Mouse (Mus musculus) erythroid progenitor cell, adult 5-6 weeks (primary cell): Measurements from ENCODE around the gene Tns4. TPM values are rescaled to one million over a fixed set of nuclear protein-coding genes. Genes with fewer than 3 reads are reported as not detected.

Experiments
- ATAC-seq: replicated peaks from 2 replicates; pipeline ENCODE4 v1.8.0; 2016; ENCODE audit warnings: moderate number of reproducible peaks, mild to moderate bottlenecking, moderate TSS enrichment, inconsistent platforms; ENCODE audit not compliant: poor library complexity, low FRiP score, severe bottlenecking
- total RNA-seq, 2 experiments: library from RNA; stranded (forward) in 1 of 2; stranded (reverse) in 1 of 2; fragments of 150-400 nt in 1 of 2; fragments of 186-747, 209-891 nt in 1 of 2; gene quantifications; 2 replicates each; pipeline versions ENCODE4 v1.2.3 to v1.2.4; 2015 to 2017; ENCODE audit warnings: low replicate concordance in 2 of 2

The Tns4 gene
- total RNA-seq, 2 experiments from 2014 or later, result 2.6 TPM; not detected in 1

DNA sequence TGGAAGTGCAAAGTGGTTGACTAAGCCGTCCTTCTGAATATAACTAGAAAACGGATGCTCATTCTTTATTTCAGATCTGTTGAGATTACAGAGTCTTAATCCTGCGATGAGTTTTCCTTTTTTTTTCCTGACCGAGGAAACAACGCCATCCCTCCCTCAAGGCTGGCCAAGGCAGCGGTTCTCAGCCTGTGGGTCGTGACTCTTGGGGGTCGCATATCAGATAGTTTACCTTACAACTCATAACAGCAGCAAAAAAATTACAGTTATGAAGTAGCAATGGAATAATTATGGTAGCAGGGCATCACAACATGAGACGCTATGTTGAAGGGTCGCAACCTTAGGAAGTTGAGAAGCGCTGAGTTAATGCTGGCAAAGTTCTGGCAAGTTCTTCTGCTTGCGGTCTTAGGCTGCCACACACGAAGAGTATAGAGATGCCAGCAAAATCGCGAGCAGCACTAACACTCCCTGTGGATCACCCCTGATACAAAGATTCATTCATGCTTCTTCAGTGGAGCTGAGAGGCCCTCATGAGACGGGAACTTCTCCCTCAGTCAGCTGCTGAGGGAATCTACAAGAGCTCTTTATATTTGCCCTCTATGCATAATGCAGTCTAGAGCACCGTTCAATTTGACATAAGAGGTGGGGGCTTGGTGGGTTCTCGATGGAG lies 64.5 kb downstream of the Tns4 start:
- 0 out of 2 replicates have a peak, but pooled peaks have one; percentile 7 for ATAC-seq

DNA sequence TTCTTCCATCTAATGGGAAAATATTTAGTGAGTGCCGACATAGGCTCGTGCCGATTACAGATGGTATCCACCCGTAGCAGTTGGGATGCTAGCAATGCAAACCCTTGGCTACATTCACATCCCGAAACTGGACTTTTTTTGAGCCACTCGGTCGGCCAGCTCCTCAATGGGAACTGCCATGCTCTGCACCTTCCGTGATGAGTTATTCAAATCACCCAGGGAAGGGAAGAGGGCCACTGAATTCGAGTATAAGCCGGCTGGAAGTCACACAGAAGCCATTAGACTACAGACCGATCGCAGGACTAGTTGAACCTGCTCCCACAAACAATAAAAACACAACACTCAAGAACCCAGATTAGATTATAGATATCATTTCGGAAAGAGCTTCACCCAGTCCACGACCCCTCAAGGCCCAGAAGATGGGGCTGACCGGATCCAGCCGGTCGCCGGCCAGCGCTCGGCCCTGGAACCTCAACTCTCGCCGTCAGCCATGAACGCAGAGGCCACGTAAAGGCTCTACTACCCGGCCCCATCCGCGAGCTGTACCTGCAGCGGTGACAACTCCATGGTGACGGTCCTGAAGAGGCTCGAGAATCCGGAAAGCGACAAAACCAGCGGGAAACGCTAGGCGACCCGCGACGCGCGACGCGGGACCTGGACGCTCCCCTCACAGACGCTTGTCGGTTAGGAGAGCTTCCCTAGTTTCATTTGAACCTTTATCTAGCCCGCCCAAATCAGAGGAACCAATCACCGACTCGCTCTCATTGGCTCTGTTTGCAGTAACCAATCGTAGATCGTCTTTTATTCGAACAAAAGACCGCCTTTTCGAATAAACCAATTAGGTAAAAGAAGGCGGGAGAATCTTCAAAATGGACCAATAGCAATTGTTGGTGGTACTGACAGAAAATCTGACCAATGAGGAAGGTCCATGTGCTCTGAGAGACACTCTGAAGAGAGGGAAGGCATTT lies 65.3 kb downstream of the Tns4 start, which contains the start of gene Top2a:
TSS of gene Top2a (minus strand) at position 690 of the 968 bp plus-strand sequence.
- peak; percentile 96 for ATAC-seq

DNA sequence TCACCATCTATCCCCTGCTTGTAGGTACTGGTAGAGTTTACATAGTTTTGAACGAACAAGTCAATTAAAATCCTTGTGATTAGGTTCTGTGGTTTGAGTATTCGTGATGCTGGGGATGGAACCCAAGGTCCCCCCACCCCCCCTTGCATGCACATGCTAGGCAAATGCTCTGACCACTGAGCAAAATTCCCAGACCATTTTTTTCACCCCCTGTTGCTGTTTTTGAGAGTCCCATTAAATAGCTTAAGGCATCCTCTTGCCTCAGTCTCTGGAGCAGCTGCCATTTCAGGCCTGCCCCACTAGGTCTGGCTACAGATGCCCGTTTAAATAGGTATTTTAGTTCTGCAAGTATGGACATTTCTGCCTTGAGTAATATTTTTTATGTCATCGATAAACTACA lies 66.0 kb downstream of the Tns4 start:
- no peak for ATAC-seq

DNA sequence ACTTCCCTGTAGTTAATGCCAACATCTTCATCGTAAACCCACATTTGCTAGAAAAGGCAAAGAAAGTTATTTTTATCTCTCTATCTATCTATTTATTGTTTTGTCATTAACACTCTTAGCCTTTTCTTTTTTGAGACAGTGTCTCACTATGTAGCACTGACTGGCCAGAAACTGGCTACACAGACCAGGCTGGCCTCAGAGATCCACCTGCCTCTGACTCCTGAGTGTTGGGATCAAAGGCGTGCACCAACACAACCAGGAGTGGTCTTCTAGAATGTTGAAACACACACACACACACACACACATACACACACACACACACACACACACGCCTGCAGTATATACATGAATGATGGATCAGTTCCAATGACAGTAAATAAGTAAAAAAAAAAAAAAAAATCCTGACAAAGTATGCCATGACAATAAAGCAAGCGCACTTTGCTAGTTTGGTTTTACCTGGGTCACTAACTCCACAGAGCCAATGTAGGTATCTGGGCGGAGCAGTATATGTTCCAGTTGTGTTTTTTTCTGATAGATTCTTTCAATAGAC lies 66.6 kb downstream of the Tns4 start:
- ATAC-seq, result no peak

GRCm38 (mm10) chr11:99019844-99020243 lies 69.3 kb downstream of the Tns4 start:
- ATAC-seq, result no peak

Other genes with a start within 250 kb of the Tns4 start
- gene Wipf2, start 225.7 kb downstream of the Tns4 start, total RNA-seq (2015; ENCODE audit: low replicate concordance), result 15.1 and 36.0 TPM in 2 replicates
- gene Wipf2, start 225.7 kb downstream of the Tns4 start, total RNA-seq (2017; ENCODE audit: low replicate concordance), result 8.2 and 8.9 TPM in 2 replicates
- 72.4 and 84.3 TPM in 2 replicates for gene Cdc6, start 181.5 kb downstream of the Tns4 start, total RNA-seq (2015; ENCODE audit: low replicate concordance)
- gene Cdc6, start 181.5 kb downstream of the Tns4 start, total RNA-seq (2017; ENCODE audit: low replicate concordance), result 96.1 and 116 TPM in 2 replicates
- gene Rara, start 161.5 kb downstream of the Tns4 start, total RNA-seq (2015; ENCODE audit: low replicate concordance), result 4.3 and 18.4 TPM in 2 replicates
- gene Rara, start 161.5 kb downstream of the Tns4 start, total RNA-seq (2017; ENCODE audit: low replicate concordance), result 0.51 and 1.4 TPM in 2 replicates
- gene Gjd3, start 106.3 kb downstream of the Tns4 start, total RNA-seq (2015; ENCODE audit: low replicate concordance), result not detected in 2 replicates
- not detected in 2 replicates for gene Gjd3, start 106.3 kb downstream of the Tns4 start, total RNA-seq (2017; ENCODE audit: low replicate concordance)
- gene Top2a, start 65.1 kb downstream of the Tns4 start, total RNA-seq (2015; ENCODE audit: low replicate concordance), result 1,106 and 1,185 TPM in 2 replicates
- gene Top2a, start 65.1 kb downstream of the Tns4 start, total RNA-seq (2017; ENCODE audit: low replicate concordance), result 1,820 and 2,303 TPM in 2 replicates
- 12.2 and 25.2 TPM in 2 replicates for gene Igfbp4, start 48.1 kb downstream of the Tns4 start, total RNA-seq (2015; ENCODE audit: low replicate concordance)
- 5.8 and 8.1 TPM in 2 replicates for gene Igfbp4, start 48.1 kb downstream of the Tns4 start, total RNA-seq (2017; ENCODE audit: low replicate concordance)
- 1.4 and 8.0 TPM in 2 replicates for gene Ccr7, start 65.8 kb upstream of the Tns4 start, total RNA-seq (2015; ENCODE audit: low replicate concordance)
- 1.3 and 2.0 TPM in 2 replicates for gene Ccr7, start 65.8 kb upstream of the Tns4 start, total RNA-seq (2017; ENCODE audit: low replicate concordance)
- 70.0 and 96.9 TPM in 2 replicates for gene Smarce1, start 141.7 kb upstream of the Tns4 start, total RNA-seq (2015; ENCODE audit: low replicate concordance)
- gene Smarce1, start 141.7 kb upstream of the Tns4 start, total RNA-seq (2017; ENCODE audit: low replicate concordance), result 122 and 232 TPM in 2 replicates
- not detected in 2 replicates for gene Krt222, start 154.8 kb upstream of the Tns4 start, total RNA-seq (2015; ENCODE audit: low replicate concordance)
- not detected in 2 replicates for gene Krt222, start 154.8 kb upstream of the Tns4 start, total RNA-seq (2017; ENCODE audit: low replicate concordance)
- gene Krt24, start 196.0 kb upstream of the Tns4 start, total RNA-seq (2015; ENCODE audit: low replicate concordance), result not detected in 2 replicates
- gene Krt24, start 196.0 kb upstream of the Tns4 start, total RNA-seq (2017; ENCODE audit: low replicate concordance), result not detected in 2 replicates
- gene Krt25, start 233.6 kb upstream of the Tns4 start, total RNA-seq (2015; ENCODE audit: low replicate concordance), result not detected in 2 replicates
- gene Krt25, start 233.6 kb upstream of the Tns4 start, total RNA-seq (2017; ENCODE audit: low replicate concordance), result not detected in 2 replicates
- gene Krt26, start 248.7 kb upstream of the Tns4 start, total RNA-seq (2015; ENCODE audit: low replicate concordance), result not detected in 2 replicates
- 0.68 TPM in 1 of 2 replicates, not detected in the other for gene Krt26, start 248.7 kb upstream of the Tns4 start, total RNA-seq (2017; ENCODE audit: low replicate concordance)